Mouse (Mus musculus) left cerebral cortex, adult 11 months (tissue): Measurements from ENCODE around the gene Mrln.

Experiments used
- DNase-seq: peaks from one replicate; pipeline ENCODE4 v3.0.0; 2022; ENCODE audit warnings: low spot score

Gene Mrln

DNA sequence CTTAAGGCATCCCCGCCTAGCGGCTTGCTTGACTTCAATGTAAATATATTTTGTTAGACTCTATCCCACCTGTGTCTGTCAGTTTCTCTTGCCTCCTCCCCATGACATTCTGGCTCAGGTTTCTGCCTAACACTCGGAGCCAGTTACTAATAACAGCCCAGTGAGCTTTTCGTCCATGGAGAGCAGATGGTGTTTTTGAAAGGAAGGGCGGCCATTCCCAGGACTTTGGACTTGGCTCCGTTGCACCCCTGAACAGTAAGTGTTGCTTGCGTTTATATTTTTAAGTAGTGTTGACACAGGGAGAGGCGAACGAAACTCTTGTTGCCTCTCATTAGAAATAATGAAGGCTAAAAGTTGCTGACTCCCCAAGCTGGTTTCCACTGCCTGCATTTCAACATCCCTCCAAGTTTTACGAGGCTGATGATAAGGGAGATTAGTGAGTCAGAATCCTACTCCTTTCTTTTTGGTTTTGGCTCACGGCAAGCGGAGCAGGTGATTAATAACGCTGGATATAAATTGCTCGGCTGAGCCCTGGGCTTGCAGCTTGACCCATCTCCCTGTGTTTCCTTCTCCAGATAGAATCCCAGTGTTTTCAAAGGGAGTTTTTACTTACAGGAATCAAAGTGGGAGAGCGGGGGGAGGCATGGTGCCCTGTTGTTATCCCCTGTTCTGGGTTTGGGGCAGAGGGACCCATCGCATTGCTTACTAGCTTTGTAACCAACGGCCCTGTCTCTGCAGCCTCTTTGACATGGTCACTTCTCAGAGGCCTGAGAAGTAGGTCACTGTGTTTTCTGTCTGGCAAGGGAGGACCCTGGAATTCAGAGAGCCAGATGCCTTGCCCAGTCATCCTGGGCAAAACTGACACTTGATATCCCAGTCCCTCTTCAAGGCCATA, at the start of gene Mrln:
Gene Mrln (plus strand): TSS at position 160 of the 895 bp plus-strand sequence.
- no peak for DNase-seq

DNA sequence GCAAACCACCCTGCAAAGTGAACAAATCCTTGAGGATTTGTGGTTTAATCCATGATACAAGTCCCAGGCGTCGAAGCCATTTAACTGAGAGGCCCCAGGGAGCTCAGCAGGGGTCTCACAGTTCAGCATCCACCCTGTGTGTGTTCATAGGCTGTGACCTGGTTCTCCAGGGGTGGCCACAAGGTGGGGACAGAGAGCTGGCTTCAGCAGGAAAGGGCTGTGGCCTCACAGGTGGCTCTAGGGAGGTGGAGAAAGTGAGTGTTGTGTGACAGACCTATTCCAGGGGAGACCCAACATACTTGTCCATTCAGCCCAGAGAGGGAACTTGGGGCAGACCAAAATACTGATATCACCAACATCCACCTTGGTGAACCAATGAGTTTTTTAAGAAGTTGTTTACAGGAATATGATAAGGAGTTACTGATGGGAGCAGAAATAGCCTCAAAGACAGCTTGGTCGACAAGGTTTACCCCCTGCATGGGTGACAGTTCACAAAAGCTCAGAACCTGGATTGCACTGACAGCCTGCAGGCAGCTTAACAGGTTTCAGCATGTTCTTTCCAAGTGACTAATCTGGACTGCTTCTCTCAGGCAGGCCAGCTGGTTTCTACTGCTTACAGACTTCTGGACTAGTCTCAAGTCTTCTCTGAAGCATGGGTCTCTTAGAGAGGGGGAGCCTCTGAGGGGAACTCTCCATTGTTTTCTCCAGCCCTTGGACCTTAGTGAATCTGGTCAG, 47.9 kb upstream of the Mrln start:
- no peak for DNase-seq

DNA sequence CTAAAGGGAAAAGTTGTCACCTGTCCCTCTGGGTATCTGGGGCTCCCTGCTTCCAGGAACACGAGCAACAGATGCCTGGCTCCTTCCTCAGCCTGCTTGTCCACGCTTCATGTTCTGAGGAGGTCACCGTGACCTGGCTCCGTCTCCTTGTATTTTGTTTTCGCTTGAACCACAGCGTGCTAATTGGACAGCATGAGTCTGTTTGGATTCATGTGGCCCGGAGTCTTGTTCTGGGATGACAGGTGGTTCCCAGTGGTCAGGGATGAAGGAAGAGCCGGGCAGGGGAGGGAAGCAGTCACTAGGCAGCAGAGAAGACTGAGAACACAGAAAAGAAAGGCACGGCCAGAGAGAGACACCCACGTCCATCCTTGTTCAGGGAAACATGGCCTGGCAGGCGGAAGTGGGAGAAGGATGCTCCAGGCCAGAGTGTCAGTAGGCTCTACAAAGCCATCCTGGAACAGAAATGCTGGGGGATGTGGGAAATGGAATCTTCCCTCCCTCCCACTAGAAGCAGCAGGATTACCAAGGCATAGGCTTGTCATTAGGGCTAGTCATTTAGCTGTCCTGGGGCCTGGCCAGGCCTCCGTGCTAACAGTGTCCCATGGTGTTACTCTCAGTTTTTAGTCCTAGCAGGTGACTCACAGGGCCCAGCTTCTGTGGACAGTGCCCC, 44.7 kb upstream of the Mrln start:
- DNase-seq, result no peak

DNA sequence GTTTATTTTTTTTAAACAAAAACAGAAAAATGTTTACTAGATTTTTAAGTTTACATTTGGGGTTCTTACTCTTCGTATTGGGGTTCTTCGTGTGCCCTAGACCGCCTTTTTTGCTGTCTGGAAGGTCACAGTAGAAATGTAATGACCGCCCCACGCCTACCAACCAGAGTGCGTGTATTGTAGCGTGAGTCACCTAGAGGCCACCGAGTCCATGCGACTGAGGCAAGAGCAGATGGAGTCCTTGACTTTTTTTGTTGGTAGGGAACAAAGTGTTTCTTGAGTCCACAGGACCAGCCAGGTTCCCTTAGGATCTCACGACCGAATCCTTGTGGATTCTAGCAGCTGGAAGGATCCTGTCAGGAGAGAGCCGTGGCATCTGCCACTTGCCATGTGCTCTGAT, 43.7 kb upstream of the Mrln start:
- DNase-seq, result no peak

DNA sequence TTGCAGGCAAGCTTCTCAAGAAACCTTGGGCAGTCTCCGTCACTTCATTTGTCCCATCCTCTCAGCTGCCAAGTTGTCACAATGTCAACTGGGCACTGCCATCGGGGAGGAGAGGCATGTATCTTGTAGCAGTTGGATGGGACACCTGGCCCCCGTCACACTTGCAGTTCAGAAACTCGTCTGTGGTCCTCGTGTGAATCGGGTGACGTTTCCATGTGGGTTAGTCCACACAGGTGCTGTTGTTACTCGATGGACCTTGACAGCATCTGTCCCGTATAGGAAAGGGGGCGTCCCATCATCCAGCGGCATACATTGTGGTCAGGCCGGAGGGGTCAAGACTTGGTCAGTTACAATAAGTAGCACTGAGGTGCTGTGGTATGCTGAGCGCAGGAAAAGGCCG, 43.0 kb upstream of the Mrln start:
- DNase-seq, result no peak

DNA sequence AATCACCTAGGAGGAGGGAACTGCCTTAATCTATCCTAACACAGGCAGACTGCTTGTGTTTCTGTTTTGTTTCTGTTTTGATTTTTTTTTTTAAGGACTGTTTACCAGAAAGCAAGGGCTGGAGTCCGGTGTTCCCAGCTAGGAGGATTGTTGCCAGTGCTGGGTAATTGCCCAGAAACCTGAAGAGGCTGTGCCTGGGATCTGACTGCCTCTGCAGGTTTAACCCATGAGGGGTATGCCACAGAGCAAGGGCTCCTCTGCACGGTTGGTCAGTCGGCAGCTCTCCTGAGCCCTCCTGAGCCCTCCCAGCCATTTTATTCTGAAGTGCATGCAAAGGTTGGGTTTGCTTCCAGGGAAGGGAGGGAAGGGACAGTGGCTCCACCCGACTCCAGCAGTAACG, 40.8 kb upstream of the Mrln start:
- no peak for DNase-seq

DNA sequence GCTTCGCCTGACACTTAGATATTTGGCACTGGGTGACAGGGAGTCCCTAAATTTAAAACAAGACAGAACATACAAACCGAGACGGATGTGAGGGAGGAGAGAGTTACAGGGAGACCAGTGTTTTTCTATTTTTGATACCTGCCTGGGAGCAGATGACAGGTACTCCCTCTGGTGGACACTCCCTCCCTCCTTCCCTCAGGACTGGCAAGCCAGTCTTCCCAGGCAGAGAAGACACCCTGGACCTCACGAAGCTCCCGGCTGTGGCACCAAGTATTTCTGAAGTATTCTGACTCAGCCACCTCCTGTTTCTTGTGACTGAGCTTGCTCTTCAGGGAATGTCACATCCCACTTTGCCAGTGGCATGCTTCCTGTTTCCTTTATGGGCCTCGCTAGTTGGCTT, 38.6 kb upstream of the Mrln start:
- DNase-seq, result no peak

DNA sequence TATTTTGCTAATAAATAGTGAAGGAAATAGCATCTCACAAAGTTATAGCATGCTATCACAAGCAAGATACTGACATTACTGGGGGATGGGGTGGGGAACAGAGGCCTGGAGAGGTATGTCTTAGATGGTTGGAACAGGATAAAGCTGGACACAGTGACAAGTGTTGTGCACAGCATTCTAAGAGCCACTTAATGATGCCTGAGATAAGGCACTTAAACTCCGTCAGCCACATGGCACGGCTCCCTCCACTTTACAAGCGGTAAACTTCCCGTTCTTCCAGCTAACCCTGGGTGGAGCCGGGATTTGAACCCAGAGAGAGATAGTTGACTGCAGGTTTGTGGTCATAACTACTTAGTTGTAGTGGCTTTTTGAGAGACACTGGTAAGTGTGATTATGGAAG, 38.0 kb upstream of the Mrln start:
- DNase-seq, result no peak

DNA sequence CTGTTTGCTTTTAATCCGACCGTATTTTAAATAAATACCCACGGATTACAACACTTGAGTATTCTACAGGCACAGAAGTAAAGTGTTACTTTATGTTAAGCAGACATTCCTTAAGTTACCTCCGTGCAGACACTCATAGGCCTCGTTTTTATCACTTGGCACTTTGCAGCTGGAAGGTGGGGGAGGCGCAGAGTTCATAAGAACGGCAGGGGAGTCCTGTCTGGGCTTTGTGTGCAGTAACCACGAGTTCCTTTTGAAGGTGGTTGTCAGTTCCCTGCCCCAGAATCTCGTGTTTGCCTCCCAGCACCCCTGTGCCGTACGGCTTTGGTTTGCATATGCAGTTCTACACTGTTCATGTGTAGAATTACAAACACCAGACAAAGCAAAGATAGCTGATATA, 36.8 kb upstream of the Mrln start:
- no peak for DNase-seq

DNA sequence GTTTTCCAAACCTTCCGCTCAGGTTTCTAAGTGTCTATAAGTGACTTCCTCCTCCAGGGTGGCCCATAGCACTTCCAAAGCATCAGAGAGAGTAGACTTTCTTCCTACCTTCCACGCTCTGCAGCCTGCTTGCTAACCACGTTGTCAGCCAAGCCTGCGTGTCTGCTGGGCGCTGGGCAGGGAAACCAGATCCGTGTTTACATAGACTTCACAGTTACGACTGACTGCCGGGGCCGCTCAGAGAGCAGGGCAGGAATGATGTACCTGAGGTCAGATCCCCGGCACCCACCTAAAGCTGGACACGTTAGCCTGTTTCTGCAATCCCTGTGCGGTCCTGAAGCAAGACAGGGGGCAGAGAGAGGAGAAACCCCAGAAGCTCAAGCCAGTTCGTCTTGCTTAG, 36.1 kb upstream of the Mrln start:
- DNase-seq, result no peak

DNA sequence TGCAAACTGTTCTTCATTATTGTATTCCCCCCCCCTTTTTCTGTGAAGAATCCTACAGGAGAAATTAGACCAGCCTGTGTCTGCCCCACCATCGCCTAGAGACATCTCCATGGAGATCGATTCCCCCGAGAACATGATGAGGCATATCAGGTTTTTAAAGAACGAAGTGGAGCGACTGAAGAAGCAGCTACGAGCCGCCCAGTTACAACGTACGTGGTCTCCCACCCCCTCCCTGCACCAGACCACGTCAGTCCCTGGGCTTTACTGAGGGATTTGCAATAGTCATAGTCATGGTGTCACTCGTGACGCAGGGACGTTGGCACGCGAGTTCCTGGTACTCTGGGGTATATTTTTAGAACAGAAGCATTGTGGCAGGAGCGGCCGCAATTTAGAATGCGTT, 35.4 kb upstream of the Mrln start:
- DNase-seq, result no peak

DNA sequence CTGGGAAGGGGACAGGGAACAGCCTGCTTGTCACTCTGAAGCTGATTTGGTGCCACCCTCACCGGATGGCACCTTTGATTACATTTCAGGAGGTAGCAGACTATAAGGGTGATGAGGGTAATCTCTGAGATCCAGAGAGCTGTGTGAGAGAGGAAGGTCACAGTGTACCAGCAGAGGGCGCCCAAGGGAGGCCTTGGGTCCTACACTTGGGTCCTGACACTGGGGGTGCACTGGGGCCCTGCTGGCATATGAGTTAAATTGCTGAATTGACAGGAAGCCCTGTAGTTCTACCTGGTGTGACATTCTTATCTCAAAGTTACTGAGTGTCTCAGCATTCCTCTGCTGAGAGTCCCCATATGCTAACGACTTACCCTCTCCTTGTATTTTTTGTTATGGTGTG, 31.1 kb upstream of the Mrln start:
- no peak for DNase-seq

DNA sequence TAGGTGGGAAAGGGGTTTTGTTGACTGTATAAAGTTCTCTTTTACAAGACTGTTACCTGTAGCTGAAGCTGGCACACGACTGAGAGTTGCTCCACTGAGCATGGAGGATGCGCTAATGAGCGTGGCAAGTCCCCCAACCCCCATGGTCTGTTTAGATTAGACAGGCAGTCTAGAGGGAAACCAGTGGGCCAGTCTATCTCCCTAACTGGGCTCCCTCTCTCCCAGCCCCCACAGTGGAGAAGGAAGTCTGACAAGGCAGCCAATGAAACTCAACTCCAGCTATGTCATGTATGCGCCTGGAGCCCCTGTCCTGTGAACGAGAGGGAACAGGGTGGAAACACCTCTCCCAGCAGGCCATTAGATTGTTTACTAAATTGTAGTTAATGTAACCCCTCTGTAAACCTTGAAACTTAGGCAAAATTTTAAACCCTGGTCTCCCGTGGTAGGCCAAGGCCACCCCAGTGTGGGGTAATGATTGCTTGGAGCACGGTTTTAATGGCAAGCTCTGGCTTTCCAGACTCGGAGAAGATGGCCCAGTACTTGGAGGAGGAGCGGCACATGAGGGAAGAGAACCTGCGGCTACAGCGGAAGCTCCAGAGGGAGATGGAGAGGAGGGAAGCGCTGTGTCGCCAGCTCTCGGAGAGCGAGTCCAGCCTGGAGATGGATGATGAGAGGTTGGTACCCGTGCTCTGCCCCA, 29.8 kb upstream of the Mrln start:
- no peak for DNase-seq

DNA sequence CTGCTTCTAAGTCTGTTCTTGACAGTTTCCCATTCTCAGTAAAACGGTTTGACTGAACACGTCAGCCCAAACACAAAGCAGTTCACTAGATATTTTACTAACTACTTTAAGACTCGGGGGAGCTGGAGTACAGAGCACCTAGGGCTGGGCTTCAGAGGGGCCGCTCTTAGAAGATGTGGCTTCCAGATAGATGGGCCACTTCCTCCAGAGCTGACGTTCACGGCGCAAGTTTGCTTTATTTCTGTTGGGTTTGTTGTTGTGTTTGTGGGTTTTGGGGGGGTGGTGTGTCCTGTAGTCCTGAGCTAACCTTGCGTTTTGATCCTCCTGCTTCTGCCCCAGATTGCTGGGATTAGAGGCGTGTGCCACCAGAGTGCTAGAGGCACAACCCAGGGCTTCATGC, 23.7 kb upstream of the Mrln start:
- no peak for DNase-seq

DNA sequence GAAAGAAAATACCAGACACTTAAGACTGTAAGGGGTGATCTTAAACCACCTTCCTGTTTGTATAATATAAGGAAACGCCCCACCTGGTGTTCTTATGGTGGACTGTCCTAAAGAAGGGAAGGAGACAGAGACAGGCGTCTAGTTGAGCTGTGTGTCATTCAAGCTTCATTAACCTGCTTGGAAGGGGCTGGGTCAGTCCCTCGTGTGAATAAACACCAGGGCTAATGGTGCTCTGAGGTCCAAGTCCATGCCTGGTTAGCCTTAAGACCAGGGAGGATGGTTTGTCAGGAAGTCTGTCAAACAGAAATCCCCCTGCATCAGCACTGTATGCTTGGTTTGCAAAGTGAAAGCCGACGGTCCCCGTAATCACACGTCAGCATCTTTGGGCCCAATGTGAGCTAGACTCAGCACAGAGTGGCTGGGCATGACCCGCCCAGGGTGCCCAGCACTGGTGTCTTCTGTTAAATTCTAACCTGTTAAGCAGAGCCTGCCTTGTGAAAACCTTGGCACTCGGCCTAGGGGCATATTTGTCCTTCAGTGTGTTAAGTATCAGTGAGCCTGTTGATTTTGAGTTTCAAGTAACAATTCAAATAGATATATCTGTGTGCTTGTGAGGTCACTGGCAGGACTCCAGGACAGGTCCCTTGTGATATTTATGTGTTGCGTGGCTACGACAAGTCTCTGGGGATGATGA, 23.0 kb upstream of the Mrln start:
- DNase-seq, result no peak

DNA sequence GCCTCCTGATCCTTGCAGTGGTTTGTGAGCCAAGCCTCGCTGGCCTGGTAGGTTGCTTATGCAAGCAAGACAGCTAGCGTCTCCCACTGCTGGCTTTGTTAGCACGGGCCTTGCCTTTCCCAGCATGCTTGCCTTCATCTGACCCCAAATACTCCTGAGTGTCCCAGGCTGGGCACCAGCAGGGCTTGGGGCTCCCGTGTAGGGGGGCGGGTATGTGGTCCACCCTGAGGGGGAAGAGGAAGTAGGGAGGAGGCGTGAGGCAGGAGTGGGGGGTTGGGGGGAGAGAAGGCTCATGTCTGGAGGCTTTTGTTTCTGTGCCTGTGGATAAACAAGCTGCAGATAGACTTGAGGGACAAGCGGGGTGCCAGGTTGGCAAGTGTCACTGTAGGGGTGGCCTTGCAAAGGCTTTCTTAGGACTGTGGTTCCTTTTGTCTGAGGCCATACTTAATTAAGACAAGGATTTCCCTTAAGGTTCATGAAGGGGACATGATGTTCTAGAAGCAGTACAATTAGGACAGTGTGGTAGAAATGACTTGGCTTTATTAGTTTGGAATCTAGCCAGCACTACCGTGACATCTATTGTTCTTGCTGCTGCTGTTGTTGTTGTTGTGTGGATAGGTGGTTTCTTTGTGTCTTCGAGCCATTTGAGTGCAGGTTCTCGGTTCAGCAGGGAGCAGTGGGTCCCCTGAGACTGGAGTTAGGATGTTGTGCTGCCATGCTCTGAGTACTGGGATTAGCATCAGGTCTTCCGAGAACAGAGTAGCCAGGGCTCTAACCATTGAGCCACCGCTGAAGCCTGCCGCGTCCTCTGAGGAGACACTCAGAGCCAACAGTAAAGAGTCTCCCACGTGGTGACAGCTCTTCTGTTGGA, 21.0 kb upstream of the Mrln start:
- DNase-seq, result no peak

DNA sequence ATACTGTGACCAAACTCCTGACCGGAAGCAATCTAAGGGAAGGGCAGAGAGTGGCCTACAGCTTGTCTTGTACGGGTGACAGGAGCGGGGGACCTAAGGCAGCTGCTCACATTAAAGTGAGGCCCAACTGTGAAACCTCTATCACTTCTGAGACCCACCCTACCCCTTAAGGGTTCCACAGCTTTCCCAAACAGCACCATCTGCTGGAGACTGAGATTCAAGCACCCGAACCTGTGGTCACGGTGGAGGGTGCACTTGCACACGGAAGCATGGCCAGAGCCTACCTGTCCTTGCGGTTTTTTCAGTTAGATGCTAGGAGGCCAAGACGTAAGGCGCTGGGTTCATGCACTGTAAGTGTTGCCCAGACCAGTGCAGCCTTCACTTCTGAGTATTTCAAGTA, 18.3 kb upstream of the Mrln start:
- DNase-seq, result no peak

DNA sequence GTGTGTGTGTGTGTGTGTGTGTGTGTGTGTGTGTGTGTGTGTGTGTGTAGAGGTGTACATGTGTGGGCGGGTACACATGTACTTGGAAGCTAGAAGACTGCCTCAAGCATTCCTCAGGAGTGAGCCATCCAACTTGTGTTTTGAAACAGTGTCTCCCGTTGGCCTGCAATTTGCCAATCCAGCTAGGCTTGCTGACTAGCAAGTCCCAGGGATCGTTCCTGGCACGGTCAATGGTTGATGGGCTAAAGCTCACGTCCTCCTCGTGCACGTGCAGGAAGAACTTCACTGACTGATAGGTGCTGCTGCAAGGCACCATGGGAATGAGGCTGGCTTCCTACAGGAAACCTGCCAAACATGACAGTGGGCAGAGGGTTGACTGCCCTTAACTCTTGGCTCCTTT, 17.9 kb upstream of the Mrln start:
- DNase-seq, result no peak

DNA sequence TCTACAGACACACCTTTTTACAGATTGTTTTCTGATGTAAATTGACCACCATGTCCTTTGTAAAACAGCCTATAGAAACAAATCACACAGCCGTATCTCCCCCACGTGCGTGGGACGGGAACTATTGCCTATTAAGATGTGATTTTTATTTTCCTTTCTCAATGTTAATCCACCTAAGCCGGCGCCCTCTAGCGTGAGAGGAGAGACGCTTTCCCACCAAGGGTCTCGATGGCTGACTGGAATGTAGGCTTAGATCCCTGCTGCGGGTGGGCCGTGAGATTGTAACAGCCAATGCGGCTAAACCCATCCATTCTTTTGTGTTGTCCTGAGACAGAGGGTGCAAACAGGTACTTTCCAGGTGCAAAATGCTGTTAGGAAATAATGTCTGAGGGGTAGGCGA, 14.6 kb upstream of the Mrln start:
- no peak for DNase-seq

DNA sequence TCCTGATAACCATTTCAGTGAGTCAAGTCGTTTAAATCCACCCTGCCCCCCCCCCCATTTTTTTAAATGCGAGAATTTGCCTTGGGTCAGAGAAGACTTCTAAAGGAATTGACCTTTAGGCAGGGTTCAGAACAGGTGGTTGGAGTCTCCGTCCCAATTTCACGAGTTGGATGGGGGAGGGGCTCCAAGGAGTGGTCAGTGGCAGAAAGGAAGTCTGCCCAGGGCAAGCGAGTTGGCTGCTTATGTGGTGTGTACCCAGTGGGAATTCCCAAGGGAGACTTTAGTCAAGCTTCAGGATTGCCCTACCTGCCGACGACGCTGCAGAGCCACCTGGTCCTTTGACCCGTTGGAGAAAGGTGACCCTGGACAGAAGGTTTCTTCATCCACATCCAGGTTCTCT, 10.2 kb upstream of the Mrln start:
- no peak for DNase-seq

DNA sequence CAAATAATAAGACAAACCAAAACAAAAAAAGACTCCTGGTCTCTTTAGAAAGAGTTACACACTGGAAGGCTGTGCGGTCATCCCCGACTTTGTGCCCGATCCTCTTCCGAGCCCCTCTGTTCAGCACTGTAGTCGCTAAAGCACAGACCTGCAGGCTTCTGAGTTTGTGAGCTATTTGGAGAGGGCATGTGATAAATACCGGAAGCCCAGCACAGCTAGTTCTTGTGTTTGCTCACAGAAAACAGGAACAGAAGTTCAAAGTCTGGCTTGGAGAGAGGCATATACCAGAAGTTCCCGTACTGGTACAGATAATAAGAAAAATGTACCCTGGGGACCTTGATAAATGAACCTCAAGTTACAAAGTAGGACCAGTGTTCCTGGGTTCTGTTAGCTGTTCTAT, 9.2 kb upstream of the Mrln start:
- no peak for DNase-seq
